Mouse (Mus musculus) left cerebral cortex, postnatal 25 days (tissue): Measurements from ENCODE around the gene Cntn1. TPM values are rescaled to one million over a fixed set of nuclear protein-coding genes. Genes with fewer than 3 reads are reported as not detected.

Source experiments
- DNase-seq, 2 experiments: peaks; one replicate each; pipeline ENCODE4 v3.0.0; 2022; ENCODE audit warnings: low spot score in 2 of 2, mixed read lengths in 1 of 2
- intact Hi-C: fragments of 180-260 bp; cut with DNase I; formaldehyde crosslinking; loops from one replicate; pipeline ENCODE4 v1.15.1; 2025
- total RNA-seq, 2 experiments: library from RNA; stranded (reverse); gene quantifications; 2 replicates each; pipeline ENCODE4 v1.2.3; 2021

Cntn1 gene
- 100 to 1,000 TPM; 297 to 317 TPM for total RNA-seq

- DNase-seq, result peak; percentile 89 to 97
- intact Hi-C loops, result loop anchor here (5.0 kb wide), 2 partner anchors 84 to 171 kb away; no protein-coding TSS in a partner anchor
Measured at GRCm38 (mm10) chr15:92050996-92051352, at the start of gene Cntn1. Gene Cntn1 (plus strand): TSS chr15:92051165.

- DNase-seq, result no peak
- intact Hi-C loops, result no loop called here
Measured at GRCm38 (mm10) chr15:92001431-92001830, 49.5 kb upstream of the Cntn1 start.

GRCm38 (mm10) chr15:92012165-92013083, 38.5 kb upstream of the Cntn1 start:
- no peak for DNase-seq
- intact Hi-C loops, result no loop called here

- intact Hi-C loops, result no loop called here
- DNase-seq, result no peak
Measured at GRCm38 (mm10) chr15:92034111-92034510, 16.9 kb upstream of the Cntn1 start.

- intact Hi-C loops, result no loop called here
- no peak for DNase-seq
Measured at GRCm38 (mm10) chr15:92042538-92042937, 8.4 kb upstream of the Cntn1 start.

GRCm38 (mm10) chr15:92046042-92046441, 4.9 kb upstream of the Cntn1 start:
- no peak for DNase-seq
- intact Hi-C loops, result no loop called here

GRCm38 (mm10) chr15:92048031-92048430, 2.9 kb upstream of the Cntn1 start:
- intact Hi-C loops, result no loop called here
- peak in 1 of 2 experiments; percentile 80 for DNase-seq

- DNase-seq, result no peak
- intact Hi-C loops, result no loop called here
Measured at GRCm38 (mm10) chr15:92048531-92048930, 2.4 kb upstream of the Cntn1 start.

GRCm38 (mm10) chr15:92051353-92052132, 578 bp downstream of the Cntn1 start:
- peak in 1 of 2 experiments; percentile 67 for DNase-seq
- intact Hi-C loops, result loop anchor here (1.0 to 5.0 kb wide), 3 partner anchors 84 to 171 kb away; no protein-coding TSS in a partner anchor

- intact Hi-C loops, result loop anchor here (1.0 to 5.0 kb wide), 3 partner anchors 85 to 170 kb away; no protein-coding TSS in a partner anchor
- peak; percentile 74 to 88 for DNase-seq
Measured at GRCm38 (mm10) chr15:92052133-92052463, 1.1 kb downstream of the Cntn1 start.

- intact Hi-C loops, result no loop called here
- DNase-seq, result no peak
Measured at GRCm38 (mm10) chr15:92057553-92057952, 6.6 kb downstream of the Cntn1 start.

GRCm38 (mm10) chr15:92060986-92061385, 10.0 kb downstream of the Cntn1 start:
- DNase-seq, result no peak
- intact Hi-C loops, result no loop called here

- DNase-seq, result no peak
- intact Hi-C loops, result no loop called here
Measured at GRCm38 (mm10) chr15:92079416-92079815, 28.5 kb downstream of the Cntn1 start.

- DNase-seq, result no peak
- intact Hi-C loops, result no loop called here
Measured at GRCm38 (mm10) chr15:92085876-92086275, 34.9 kb downstream of the Cntn1 start.

- no peak for DNase-seq
- intact Hi-C loops, result loop anchor here (1.0 kb wide), 1 partner anchor 33 kb away; no protein-coding TSS in a partner anchor
Measured at GRCm38 (mm10) chr15:92087691-92088286, 36.8 kb downstream of the Cntn1 start.

GRCm38 (mm10) chr15:92090787-92091186, 39.8 kb downstream of the Cntn1 start:
- no peak for DNase-seq
- intact Hi-C loops, result no loop called here

GRCm38 (mm10) chr15:92092041-92092440, 41.1 kb downstream of the Cntn1 start:
- DNase-seq, result no peak

GRCm38 (mm10) chr15:92099410-92100174, 48.6 kb downstream of the Cntn1 start:
- DNase-seq, result no peak
- intact Hi-C loops, result no loop called here

More at GRCm38 (mm10) chr15:92092041-92092440, 41.1 kb downstream of the Cntn1 start:
- intact Hi-C loops, result no loop called here

GRCm38 (mm10) chr15:92101956-92102355, 51.0 kb downstream of the Cntn1 start:
- intact Hi-C loops, result no loop called here
- DNase-seq, result no peak
